Mouse (Mus musculus) inflammation-experienced regulatory T-cells, adult 6 months (primary cell): Measurements from ENCODE around the gene Acbd5. TPM values are rescaled to one million over a fixed set of nuclear protein-coding genes. Genes with fewer than 3 reads are reported as not detected.

ENCODE experiments used
- ATAC-seq: one replicate; pipeline ENCODE4 v1.8.0; 2017
- polyA plus RNA-seq, 3 experiments: library from polyadenylated mRNA; unstranded; fragments of 100-300 nt; shearing (Covaris generic); gene quantifications; one replicate each; pipeline ENCODE4 v1.2.1; 2017

Acbd5 gene
- polyA plus RNA-seq, 3 experiments from 2014 or later: 62.8 to 83.5 (median 72.0) TPM

DNA sequence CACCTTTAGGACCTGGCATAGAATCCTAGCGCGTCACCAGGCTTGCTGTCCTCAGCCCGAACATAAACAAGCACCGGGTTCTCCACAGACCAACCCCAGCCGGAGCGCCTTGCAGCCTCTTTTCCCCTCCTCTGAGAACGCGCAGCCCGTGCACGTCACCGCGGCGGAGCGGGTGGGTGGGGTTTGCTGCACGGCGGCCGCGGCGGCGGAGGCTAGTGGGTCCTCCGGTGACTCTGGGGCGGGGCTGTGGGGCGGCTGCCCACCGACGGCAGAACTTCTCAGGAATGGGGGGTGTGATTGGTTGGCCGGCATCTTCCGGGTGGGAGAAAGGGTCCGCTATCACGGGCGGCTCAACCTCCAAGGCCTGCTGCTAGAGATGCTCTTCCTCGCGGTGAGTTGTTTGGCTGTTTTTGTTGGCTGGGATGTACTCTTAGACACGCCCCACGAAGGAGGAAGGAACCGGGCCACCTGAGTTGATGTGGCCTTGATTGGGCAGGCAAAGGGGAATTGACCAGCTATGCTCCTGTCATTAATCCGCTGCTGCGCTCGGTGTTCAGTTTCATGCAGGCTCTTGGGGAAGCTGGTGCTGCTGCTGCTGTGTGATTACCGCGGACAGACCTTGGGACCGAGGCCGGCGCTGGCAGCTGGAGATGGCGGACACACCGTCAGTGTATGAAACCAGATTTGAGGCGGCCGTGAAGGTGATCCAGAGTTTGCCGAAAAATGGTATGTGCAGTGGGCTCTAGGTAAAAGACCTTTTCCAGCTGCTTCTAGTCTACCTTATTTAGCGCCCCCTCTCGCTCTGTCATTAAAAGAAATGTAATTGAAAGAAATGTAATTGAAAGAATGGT is 1.2 kb downstream of the Acbd5 start:
- ATAC-seq: peak; percentile 74

GRCm38 (mm10) chr2:23070491-23070890 is 2.5 kb downstream of the Acbd5 start:
- ATAC-seq: no peak

DNA sequence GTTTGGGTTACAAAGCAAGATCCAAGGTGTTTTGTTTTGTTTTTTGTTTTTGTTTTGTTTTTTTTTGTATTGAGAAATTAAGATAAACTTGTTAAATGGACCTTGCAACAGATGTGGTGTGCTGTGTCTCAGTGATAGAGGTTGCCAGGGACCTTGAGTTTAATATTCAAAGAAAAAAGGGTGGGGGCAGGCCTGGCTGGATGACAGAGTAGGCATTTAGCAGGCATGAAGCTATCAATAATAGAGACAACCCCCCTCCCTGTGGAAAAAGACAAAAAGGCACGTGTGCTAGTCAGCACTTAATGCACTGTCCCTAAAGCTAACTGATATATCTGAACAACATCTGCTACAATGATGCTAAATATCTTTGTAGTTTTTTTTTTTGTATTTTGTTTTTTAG is 3.4 kb downstream of the Acbd5 start:
- no peak for ATAC-seq

- no peak for ATAC-seq
Measured at GRCm38 (mm10) chr2:23075846-23076245, 7.9 kb downstream of the Acbd5 start.

DNA sequence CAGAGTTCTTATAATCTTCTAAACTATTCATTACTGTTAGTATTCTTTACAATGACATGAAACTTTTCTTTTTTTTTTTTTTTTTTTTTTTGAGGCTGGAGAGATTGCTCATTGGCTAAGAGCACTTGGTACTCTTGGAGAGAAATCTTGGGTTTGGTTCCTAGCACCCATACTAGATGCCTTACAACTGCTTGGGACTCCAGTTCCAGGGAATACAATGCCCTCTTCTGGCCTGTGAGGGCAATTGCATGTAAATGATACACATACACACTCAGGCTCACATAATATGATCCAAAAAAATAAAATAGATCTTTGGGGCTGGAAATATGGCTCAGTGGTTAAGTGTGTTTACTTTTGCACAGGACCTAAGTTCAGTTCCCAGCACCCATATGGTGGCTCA is 8.8 kb downstream of the Acbd5 start:
- no peak for ATAC-seq

DNA sequence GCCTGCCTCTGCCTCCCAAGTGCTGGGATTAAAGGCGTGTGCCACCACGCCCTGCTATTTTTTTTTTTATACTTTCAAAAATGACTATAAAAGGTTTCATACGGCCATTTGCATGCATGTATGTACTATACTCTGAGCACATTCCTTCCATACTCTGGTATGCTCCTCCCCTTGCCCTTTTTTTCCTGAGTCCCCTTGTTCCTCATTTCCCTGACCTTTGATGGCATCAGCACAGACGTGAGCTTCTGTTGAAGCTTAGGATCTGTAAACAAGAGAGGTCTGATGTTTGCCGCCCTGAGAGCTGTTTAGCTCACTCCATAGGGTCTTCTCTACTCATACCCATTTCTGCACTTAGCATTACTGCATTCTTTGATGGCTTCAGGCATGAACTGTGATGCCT is 9.7 kb downstream of the Acbd5 start:
- ATAC-seq: no peak

GRCm38 (mm10) chr2:23078588-23078987 is 10.6 kb downstream of the Acbd5 start:
- ATAC-seq: no peak

GRCm38 (mm10) chr2:23084540-23084939 is 16.6 kb downstream of the Acbd5 start:
- no peak for ATAC-seq

- peak; percentile 79 for ATAC-seq
Measured at GRCm38 (mm10) chr2:23092216-23092615, 24.2 kb downstream of the Acbd5 start.

DNA sequence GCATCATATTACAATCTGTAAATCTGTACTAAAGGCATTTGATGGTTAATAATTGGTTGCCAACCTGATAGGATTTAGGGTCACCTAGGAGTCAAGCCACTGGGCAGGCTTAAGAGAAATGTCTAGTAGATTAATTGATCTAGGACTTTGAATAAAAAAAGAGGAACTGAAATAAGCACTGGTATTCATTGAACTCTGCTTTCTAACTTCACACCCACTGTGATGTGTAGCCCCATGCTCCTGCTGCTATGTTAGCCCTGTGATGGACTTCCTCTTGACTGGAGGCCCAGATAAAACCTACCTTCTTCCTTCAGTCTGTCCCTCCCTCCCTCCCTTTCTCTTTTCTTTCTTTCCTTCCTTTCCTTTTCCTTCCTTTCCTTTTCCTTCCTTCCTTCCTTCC is 29.1 kb downstream of the Acbd5 start:
- no peak for ATAC-seq

DNA sequence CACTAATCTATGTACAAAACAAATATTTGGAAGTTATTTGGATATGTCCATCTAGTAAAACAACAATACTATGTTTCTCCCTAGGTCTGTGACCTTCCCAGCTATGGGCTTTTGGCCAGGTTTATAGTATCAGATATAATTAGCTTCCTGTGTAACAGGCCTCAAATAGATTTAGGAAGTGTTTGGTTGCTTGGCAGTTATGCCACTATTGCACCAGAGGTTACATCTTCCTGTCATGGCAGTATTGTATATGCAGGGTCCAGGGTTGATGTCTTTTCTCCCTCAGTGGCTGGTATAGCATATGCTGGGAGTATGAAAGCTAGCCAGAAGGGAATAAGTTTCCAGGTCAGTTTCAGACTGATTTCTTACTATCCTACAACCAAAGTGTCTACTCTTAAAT is 34.3 kb downstream of the Acbd5 start:
- no peak for ATAC-seq

DNA sequence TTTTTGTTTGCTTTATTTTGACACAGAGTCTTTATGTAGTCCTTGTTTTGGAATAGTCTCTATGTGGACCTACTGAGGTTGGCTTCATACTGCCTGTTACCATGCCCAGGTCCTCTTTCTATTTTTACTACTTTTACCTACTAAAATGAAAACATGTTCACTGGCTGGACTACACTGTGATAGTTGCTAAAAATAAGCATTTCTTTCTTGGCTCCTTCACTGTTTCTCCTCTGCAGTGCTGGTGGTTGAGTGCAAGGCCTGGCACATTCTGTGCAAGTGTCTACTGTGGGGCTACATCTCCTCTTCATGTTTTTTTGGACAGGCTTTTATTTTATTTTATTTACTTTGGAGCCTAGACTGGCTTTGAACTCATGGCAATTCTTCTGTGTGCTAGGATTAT is 51.6 kb downstream of the Acbd5 start:
- ATAC-seq: no peak

DNA sequence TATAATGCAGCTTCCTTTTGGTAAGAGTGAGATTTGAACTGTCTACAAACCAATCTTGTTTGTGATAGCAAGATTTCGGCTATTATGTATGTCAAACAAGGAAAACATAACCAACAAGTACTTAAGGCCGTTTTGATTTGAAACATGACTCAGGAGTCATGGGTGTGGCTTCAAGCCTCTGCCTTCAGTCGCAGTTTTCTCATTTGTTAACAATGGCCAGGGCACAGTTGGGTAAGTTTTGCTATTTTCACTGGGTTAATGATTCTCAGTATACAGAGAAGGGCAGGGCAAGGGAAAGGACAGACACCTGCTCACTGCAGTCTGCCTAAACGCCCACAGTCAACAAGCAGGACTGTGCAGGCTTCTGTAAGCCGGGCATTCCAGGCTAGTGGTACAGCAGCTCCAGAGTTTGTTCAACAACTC is 87.2 kb downstream of the Acbd5 start:
- no peak for ATAC-seq

- ATAC-seq: peak; percentile 88
Measured at GRCm38 (mm10) chr2:23155777-23156607, 88.0 kb downstream of the Acbd5 start, which contains the start of the genes Mastl and Yme1l1. Gene Mastl (minus strand): TSS chr2:23156024. Gene Yme1l1 (plus strand): TSS chr2:23156369.

- peak; percentile 8 for ATAC-seq
Measured at GRCm38 (mm10) chr2:23156608-23157081, 88.7 kb downstream of the Acbd5 start.

Other genes starting within 250 kb of the Acbd5 start
- 10 to 100 TPM; 10.4 to 14.4 (median 12.0) TPM for gene Pdss1, start 172.6 kb upstream of the Acbd5 start, polyA plus RNA-seq
- gene Abi1, start 27.9 kb upstream of the Acbd5 start, polyA plus RNA-seq: 100 to 1,000 TPM; 205 to 247 (median 244) TPM
- 10 to 100 TPM in 1 of 3 experiments, 1 to 10 TPM in 2; 1.7 to 15.3 (median 2.4) TPM for gene Mastl, start 87.9 kb downstream of the Acbd5 start, polyA plus RNA-seq
- 100 to 1,000 TPM; 123 to 136 (median 132) TPM for gene Yme1l1, start 88.2 kb downstream of the Acbd5 start, polyA plus RNA-seq
- not detected for gene 4931423N10Rik, start 139.3 kb downstream of the Acbd5 start, polyA plus RNA-seq